Mouse (Mus musculus): ENCODE results near the gene Rtl9. TPM values are rescaled to one million over a fixed set of nuclear protein-coding genes. Genes with fewer than 3 reads are reported as not detected.

The Rtl9 gene
- total RNA-seq, 2 experiments from 2014 or later = 0.56 to 0.70 TPM

Other genes starting within 250 kb of the Rtl9 start
- 1 to 10 TPM; 2.4 to 2.5 TPM for gene Ammecr1, start 132.9 kb upstream of the Rtl9 start, total RNA-seq (2021)

Data from left cerebral cortex, adult 18-20 months (tissue).